Mouse (Mus musculus): Measurements from ENCODE around the gene Aggf1. TPM values are rescaled to one million over a fixed set of nuclear protein-coding genes. Genes with fewer than 3 reads are reported as not detected.
"Not testable (repeated sequence)": the region's sequence is repeated elsewhere in the genome, so short reads cannot be mapped to it uniquely, and the experiment has no call there.

The Aggf1 gene
- polyA plus RNA-seq, 1 experiment: 12.3 TPM

DNA sequence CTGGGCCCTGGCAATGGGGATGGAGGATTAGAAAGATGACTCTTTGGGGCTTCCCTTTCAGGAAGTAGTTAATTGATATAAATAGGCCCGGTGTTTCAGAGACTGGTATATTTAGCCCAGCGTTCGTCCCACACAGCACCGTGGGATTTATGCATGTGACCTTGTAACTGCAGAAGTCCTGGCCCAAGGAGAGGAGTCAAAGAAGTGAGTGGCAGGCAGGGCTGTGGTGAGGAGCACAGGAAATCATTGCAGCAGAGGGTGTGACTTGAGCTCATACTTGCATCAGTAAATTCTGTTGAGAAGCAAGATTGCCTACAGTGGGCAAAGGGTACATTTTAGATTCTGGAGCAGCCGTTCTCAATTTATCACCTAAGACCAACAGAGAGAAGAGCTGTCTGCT lies 7.3 kb upstream of the Aggf1 start:
- Histone ChIP-seq H3K79me2 (ENCODE audit: control insufficient read depth, insufficient read depth) (no peaks in the 10 kb centered on the region), H3K4me3 (no peak overlapping the region), H3K4me2 (ENCODE audit: low read depth) (peak overlapping the region; percentile 45), H3K36me3 (ENCODE audit: control insufficient read depth, insufficient read depth) (no peaks in the 10 kb centered on the region), H3K27me3 (ENCODE audit: control insufficient read depth, insufficient read depth, insufficient read length) (no peaks in the 10 kb centered on the region), H3ac (ENCODE audit: control insufficient read depth, insufficient read length) (no peak overlapping the region)
- TF ChIP-seq MYOG (IDR thresholded peaks at IDR 0.05; ENCODE audit: control insufficient read depth in 1 of 3, insufficient read depth in 1 of 3, insufficient read length in 2 of 3, low read depth in 2 of 3) (no peak), MYOD1 (IDR thresholded peaks at IDR 0.05; ENCODE audit: control insufficient read depth in 1 of 3, insufficient read length in 2 of 3, low read depth in 2 of 3) (peak in 1 of 3 experiments; percentile 80), CEBPB (IDR thresholded peaks at IDR 0.05; ENCODE audit: insufficient read depth, poor library complexity, severe bottlenecking) (0 out of 2 replicates have a peak, but pooled peaks have one; percentile 16)

DNA sequence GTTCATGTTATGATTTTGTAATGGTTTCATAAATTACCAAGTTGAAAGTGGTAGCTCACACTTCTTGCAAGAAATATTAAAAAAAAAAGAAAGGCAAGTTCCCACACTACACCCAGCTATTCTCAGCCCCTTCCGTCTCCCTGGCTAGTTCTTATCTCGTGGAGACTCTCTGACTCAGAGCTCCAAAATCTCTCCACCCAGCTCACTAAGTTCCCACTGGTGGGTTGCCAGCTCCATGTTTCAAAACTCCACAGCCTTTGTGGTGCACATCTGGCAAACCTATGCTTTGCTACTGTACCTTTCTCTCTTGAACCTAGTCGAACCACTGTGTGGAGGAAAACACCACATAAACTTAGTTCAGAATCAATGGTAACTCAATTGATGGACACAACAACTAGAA lies 3.5 kb upstream of the Aggf1 start:
- Histone ChIP-seq H3K27me3 (ENCODE audit: control insufficient read depth, insufficient read depth, insufficient read length) (no peaks in the 10 kb centered on the region), H3K79me2 (ENCODE audit: control insufficient read depth, insufficient read depth) (peaks cover 11% of the 10 kb centered on the region), H3ac (ENCODE audit: control insufficient read depth, insufficient read length) (no peak overlapping the region), H3K4me2 (ENCODE audit: low read depth) (no peak overlapping the region), H3K4me3 (no peak overlapping the region), H3K36me3 (ENCODE audit: control insufficient read depth, insufficient read depth) (no peaks in the 10 kb centered on the region)
- no peak for TF ChIP-seq E2F4 (IDR thresholded peaks at IDR 0.05; ENCODE audit: insufficient read depth)
- no peak for TF ChIP-seq TCF3 (IDR thresholded peaks at IDR 0.05; ENCODE audit: insufficient read length, low read depth)
- no peak for TF ChIP-seq SRF (IDR thresholded peaks at IDR 0.05; ENCODE audit: control insufficient read depth, insufficient read length, low read depth)
- no peak for TF ChIP-seq MAX (IDR thresholded peaks at IDR 0.05; ENCODE audit: low read depth)

DNA sequence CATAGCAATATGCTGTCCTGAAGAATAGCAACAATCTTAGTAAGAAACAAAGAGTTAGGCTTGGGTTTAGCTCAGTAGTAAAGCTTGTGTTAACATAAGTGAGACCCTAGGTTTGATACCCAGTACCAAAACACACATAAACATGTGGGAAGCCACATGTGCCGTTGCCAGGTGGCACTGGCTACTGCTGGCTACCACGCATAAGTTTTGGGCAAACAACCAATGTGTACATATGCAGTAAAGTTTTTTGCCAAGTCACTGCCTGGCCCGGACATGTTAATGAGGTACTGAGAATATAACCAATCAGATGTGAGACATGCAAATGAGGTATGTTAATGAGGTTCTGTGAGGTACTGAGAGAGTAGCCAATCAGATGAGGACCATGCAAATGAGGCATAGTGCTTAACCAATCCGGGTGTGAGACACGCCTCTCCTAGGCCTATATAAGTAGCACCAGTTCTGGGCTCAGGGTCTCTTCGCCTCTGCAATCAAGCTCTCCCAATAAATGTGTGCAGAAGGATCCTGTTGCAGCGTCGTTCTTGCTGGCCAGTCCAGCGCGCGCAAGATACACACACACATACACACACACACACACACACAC lies 1.6 kb upstream of the Aggf1 start:
- H3K4me2 ChIP-seq (ENCODE audit: low read depth); H3K36me3 ChIP-seq (ENCODE audit: control insufficient read depth, insufficient read depth); H3ac ChIP-seq (ENCODE audit: control insufficient read depth, insufficient read length); H3K4me3 ChIP-seq; H3K27me3 ChIP-seq (ENCODE audit: control insufficient read depth, insufficient read depth, insufficient read length): not testable (repeated sequence)
- H3K79me2 ChIP-seq (ENCODE audit: control insufficient read depth, insufficient read depth): peaks cover 30% of the 10 kb centered on the region

DNA sequence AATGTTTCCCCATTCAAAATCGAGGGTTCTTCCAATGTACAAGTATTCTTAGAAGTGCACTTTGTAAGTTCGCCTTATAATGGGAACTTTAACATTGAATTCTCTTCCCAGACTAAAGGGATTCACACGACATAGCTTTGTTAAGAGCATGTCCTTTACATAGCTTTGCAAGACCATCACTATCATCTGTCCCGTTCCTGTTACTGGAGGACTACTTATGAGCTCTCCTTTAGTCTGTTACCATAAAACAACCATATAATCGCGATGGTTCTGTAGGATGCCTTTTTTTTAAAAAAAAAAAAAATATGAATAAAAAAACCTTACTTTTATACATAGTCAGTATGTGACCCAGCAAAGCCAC lies 382 bp upstream of the Aggf1 start:
- peak overlapping the region; percentile 68 for H3K4me2 ChIP-seq (ENCODE audit: low read depth)
- TF ChIP-seq SRF (IDR thresholded peaks at IDR 0.05; ENCODE audit: control insufficient read depth, insufficient read length, low read depth) (no peak), MYOG (IDR thresholded peaks at IDR 0.05; ENCODE audit: control insufficient read depth in 1 of 3, insufficient read depth in 1 of 3, insufficient read length in 2 of 3, low read depth in 2 of 3) (no peak), E2F4 (IDR thresholded peaks at IDR 0.05; ENCODE audit: insufficient read depth) (no peak), REST (IDR thresholded peaks at IDR 0.05; ENCODE audit: insufficient read depth, insufficient read length) (no peak), POLR2AphosphoS2 (IDR thresholded peaks at IDR 0.05; ENCODE audit: insufficient read length, low read depth) (no peak), CEBPB (IDR thresholded peaks at IDR 0.05; ENCODE audit: insufficient read depth, poor library complexity, severe bottlenecking) (no peak), MYOD1 (IDR thresholded peaks at IDR 0.05; ENCODE audit: control insufficient read depth in 1 of 3, insufficient read length in 2 of 3, low read depth in 2 of 3) (no peak), TCF3 (IDR thresholded peaks at IDR 0.05; ENCODE audit: insufficient read length, low read depth) (no peak), USF1 (IDR thresholded peaks at IDR 0.05; ENCODE audit: low read depth) (no peak), POLR2A (IDR thresholded peaks at IDR 0.05; ENCODE audit: insufficient read length, low read depth) (no peak), TCF12 (IDR thresholded peaks at IDR 0.05; ENCODE audit: insufficient read depth, poor library complexity, severe bottlenecking) (no peak), MAX (IDR thresholded peaks at IDR 0.05; ENCODE audit: low read depth) (no peak)
- no peaks in the 10 kb centered on the region for H3K27me3 ChIP-seq (ENCODE audit: control insufficient read depth, insufficient read depth, insufficient read length)

DNA sequence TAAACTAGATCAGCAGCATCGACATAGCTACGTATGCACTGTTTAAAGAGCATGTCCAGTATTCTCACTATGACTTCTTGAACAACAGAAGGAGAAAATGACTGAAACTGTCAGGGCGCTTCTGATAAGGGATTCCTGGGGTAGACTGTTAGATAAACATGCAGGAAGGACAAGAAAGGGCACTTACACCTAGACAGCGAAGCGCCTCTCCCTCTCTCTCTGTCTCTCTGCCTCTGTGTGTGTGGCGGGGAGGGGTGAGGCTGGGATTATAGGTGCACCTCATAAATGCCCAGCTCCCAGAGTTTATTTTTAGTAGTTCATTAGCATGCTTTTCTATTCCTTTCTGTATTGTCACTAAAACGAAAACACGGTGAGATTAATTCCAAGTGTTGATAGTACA lies 8.8 kb downstream of the Aggf1 start:
- H3K4me2 ChIP-seq (ENCODE audit: low read depth): no peak overlapping the region
- no peaks in the 10 kb centered on the region for H3K27me3 ChIP-seq (ENCODE audit: control insufficient read depth, insufficient read depth, insufficient read length)
- no peak for TF ChIP-seq POLR2A (IDR thresholded peaks at IDR 0.05; ENCODE audit: insufficient read length, low read depth)
- TF ChIP-seq MYOG (IDR thresholded peaks at IDR 0.05; ENCODE audit: control insufficient read depth in 1 of 3, insufficient read depth in 1 of 3, insufficient read length in 2 of 3, low read depth in 2 of 3): no peak

More for the DNA sequence above, 382 bp upstream of the Aggf1 start:
- Histone ChIP-seq H3ac (ENCODE audit: control insufficient read depth, insufficient read length) (peak overlapping the region; percentile 100), H3K4me3 (peak overlapping the region; percentile 46), H3K79me2 (ENCODE audit: control insufficient read depth, insufficient read depth) (peaks cover 32% of the 10 kb centered on the region), H3K36me3 (ENCODE audit: control insufficient read depth, insufficient read depth) (peaks cover 8% of the 10 kb centered on the region)

DNA sequence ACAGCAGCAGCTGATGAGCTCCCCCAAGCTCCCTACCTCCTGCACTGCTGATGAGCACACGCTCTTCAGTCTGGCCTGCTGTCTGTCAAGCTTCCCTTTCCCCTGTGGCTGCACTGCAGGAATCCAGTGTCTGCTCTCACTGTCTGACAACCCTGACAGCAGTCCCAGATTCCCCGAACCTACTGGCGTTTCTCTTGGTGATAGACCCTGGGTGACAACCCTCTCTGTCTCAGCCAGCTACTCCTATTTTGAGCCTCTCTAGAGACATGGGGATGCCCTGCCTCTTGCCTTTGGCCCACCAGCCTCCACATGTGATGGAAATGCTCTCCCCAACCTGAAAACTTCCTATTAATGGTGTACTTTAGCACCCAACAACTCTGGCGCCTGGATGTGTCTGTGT lies 11.7 kb downstream of the Aggf1 start:
- Histone ChIP-seq H3K4me3 (no peak overlapping the region), H3K79me2 (ENCODE audit: control insufficient read depth, insufficient read depth) (peaks cover 5% of the 10 kb centered on the region), H3K36me3 (ENCODE audit: control insufficient read depth, insufficient read depth) (peaks cover 57% of the 10 kb centered on the region)

More for the DNA sequence above, 8.8 kb downstream of the Aggf1 start:
- Histone ChIP-seq H3ac (ENCODE audit: control insufficient read depth, insufficient read length) (no peak overlapping the region), H3K36me3 (ENCODE audit: control insufficient read depth, insufficient read depth) (peaks cover 72% of the 10 kb centered on the region), H3K4me3 (no peak overlapping the region), H3K79me2 (ENCODE audit: control insufficient read depth, insufficient read depth) (peaks cover 8% of the 10 kb centered on the region)

More for the DNA sequence above, 11.7 kb downstream of the Aggf1 start:
- Histone ChIP-seq H3K4me2 (ENCODE audit: low read depth) (no peak overlapping the region), H3K27me3 (ENCODE audit: control insufficient read depth, insufficient read depth, insufficient read length) (no peaks in the 10 kb centered on the region), H3ac (ENCODE audit: control insufficient read depth, insufficient read length) (no peak overlapping the region)
- TF ChIP-seq TCF12 (IDR thresholded peaks at IDR 0.05; ENCODE audit: insufficient read depth, poor library complexity, severe bottlenecking): no peak
- TF ChIP-seq POLR2AphosphoS2 (IDR thresholded peaks at IDR 0.05; ENCODE audit: insufficient read length, low read depth): no peak
- TF ChIP-seq MAX (IDR thresholded peaks at IDR 0.05; ENCODE audit: low read depth): no peak
- TF ChIP-seq MYOD1 (IDR thresholded peaks at IDR 0.05; ENCODE audit: control insufficient read depth in 1 of 3, insufficient read length in 2 of 3, low read depth in 2 of 3): no peak
- no peak for TF ChIP-seq MYOG (IDR thresholded peaks at IDR 0.05; ENCODE audit: control insufficient read depth in 1 of 3, insufficient read depth in 1 of 3, insufficient read length in 2 of 3, low read depth in 2 of 3)
- TF ChIP-seq SRF (IDR thresholded peaks at IDR 0.05; ENCODE audit: control insufficient read depth, insufficient read length, low read depth): no peak
- TF ChIP-seq CEBPB (IDR thresholded peaks at IDR 0.05; ENCODE audit: insufficient read depth, poor library complexity, severe bottlenecking): no peak
- TF ChIP-seq E2F4 (IDR thresholded peaks at IDR 0.05; ENCODE audit: insufficient read depth): no peak
- no peak for TF ChIP-seq REST (IDR thresholded peaks at IDR 0.05; ENCODE audit: insufficient read depth, insufficient read length)
- no peak for TF ChIP-seq TCF3 (IDR thresholded peaks at IDR 0.05; ENCODE audit: insufficient read length, low read depth)
- no peak for TF ChIP-seq POLR2A (IDR thresholded peaks at IDR 0.05; ENCODE audit: insufficient read length, low read depth)
- TF ChIP-seq USF1 (IDR thresholded peaks at IDR 0.05; ENCODE audit: low read depth): no peak

Measured in myocyte (in vitro differentiated cells).